In the genomic region with DNA sequence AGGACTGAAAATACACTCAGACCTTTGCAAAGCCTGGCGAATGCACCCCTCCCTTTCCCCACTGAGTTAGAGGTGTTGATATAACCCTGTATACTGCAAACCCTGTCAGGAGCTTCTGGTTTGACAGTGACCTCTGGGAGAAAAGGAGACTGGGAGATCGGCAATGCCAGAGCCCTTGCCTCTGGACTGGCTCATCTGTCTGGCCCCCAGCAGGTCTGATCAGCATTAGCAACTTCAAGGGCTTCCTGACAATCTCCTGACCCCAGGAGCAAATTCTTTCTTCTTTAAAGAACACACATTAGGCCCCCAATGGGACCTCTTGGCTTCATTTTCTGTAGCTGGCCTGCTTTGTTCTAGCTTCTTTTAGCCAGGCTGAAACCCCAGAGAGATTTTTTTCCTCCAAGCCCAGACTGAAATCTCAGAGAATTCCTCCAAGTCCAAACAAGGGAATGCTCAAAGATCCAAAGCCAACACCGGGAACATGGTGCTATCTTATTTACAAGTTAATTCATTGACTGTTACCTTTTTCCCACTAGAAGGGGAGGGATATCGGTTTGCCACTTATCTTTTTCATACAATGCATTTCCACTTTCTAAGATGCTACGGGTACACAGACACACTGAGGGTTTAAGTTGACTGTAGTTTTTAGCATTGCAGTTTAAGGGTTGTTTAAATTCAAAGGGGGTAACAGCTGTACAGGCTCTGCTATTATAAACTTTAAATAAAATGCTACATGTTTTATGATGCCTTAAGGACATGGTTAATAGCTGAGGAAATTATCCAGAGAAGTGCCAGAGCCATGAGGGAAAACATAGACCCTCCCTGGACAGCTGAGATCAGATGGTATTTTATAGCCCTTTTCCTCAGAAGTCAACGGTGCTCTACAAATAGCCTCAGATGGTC, we compare ENCODE assay signal across 12 mouse cellular contexts.
DNase-seq lines count a peak whose midpoint lies in the region; ATAC-seq lines count a peak whose summit lies in the region.
"Had no signal": no experiment of that assay in that cellular context is flagged by ENCODE, and none has a peak within 500 bp of the region (broad histone marks: within the 10 kb centered on the region; RNA-seq: fewer than 3 reads in every experiment).

No protein-coding gene starts in this region.

- H3K27me3 ChIP-seq in heart, embryonic 15.5 days = no peaks in the 10 kb centered on the region
- no peaks in the 10 kb centered on the region for H3K27me3 ChIP-seq in embryonic facial prominence, embryonic 10.5 days (replicated peaks; ENCODE audit: low read depth, poor library complexity, severe bottlenecking)
- H3K27me3 ChIP-seq in forebrain, embryonic 12.5 days = no peaks in the 10 kb centered on the region

- ATAC-seq in heart, embryonic 15.5 days (replicated peaks; ENCODE audit: insufficient number of reproducible peaks, insufficient read depth, low FRiP score, low read depth) = no peak
- ATAC-seq in forebrain, embryonic 12.5 days (ENCODE audit: low FRiP score) = no peak
- ATAC-seq: forebrain, embryonic 16.5 days had no signal

- 30% methylated on average over 6 of the region's 6 CpGs for WGBS in heart, embryonic 15.5 days
- WGBS in embryonic facial prominence, embryonic 10.5 days = 44% methylated on average over 6 of the region's 6 CpGs
- WGBS in forebrain, embryonic 12.5 days = 51% methylated on average over 6 of the region's 6 CpGs

- intact Hi-C loops in heart, postnatal 36 days (cut with DNase I) = loop anchor here (5.0 kb wide), 2 partner anchors 190 to 345 kb away; no protein-coding TSS in a partner anchor

- H3K4me3 ChIP-seq in heart, embryonic 15.5 days = no peak overlapping the region
- H3K4me3 ChIP-seq in embryonic facial prominence, embryonic 10.5 days = no peak overlapping the region
- H3K4me3 ChIP-seq in forebrain, embryonic 12.5 days (replicated peaks) = no peak overlapping the region

- H3K27ac ChIP-seq in heart, embryonic 15.5 days = peak overlapping the region; percentile 29; the same call in 1 of the 2 replicates
- H3K27ac ChIP-seq in embryonic facial prominence, embryonic 10.5 days (replicated peaks) = peak overlapping the region; percentile 73
- no peak overlapping the region for H3K27ac ChIP-seq in forebrain, embryonic 12.5 days

- peaks cover 43% of the 10 kb centered on the region for H3K4me1 ChIP-seq in heart, embryonic 15.5 days (replicated peaks)
- H3K4me1 ChIP-seq in embryonic facial prominence, embryonic 10.5 days = peaks cover 48% of the 10 kb centered on the region
- H3K4me1 ChIP-seq in forebrain, embryonic 12.5 days = 0 out of 2 replicates have a peak, but pooled peaks cover 2% of the 10 kb centered on the region

- no peaks in the 10 kb centered on the region for H3K36me3 ChIP-seq in heart, embryonic 15.5 days
- no peaks in the 10 kb centered on the region for H3K36me3 ChIP-seq in embryonic facial prominence, embryonic 10.5 days (replicated peaks)
- H3K36me3 ChIP-seq in forebrain, embryonic 12.5 days (replicated peaks) = no peaks in the 10 kb centered on the region

- no peak overlapping the region for H3K4me2 ChIP-seq in heart, embryonic 15.5 days
- H3K4me2 ChIP-seq in forebrain, embryonic 12.5 days = no peak overlapping the region

- H3K9me3 ChIP-seq in heart, embryonic 15.5 days (replicated peaks) = no peaks in the 10 kb centered on the region
- no peaks in the 10 kb centered on the region for H3K9me3 ChIP-seq in embryonic facial prominence, embryonic 10.5 days
- no peaks in the 10 kb centered on the region for H3K9me3 ChIP-seq in forebrain, embryonic 12.5 days

- no peak overlapping the region for H3K9ac ChIP-seq in heart, embryonic 15.5 days
- no peak overlapping the region for H3K9ac ChIP-seq in forebrain, embryonic 12.5 days

- DNase-seq in heart, postnatal 36 days = no peak
- DNase-seq in embryo, embryonic 10.5 days (ENCODE audit: low spot score) = peak; percentile 60
- peak; percentile 54 for DNase-seq in embryonic facial prominence, embryonic 10.5 days (ENCODE audit: low spot score)
- DNase-seq in mesoderm, embryonic 11.5 days (ENCODE audit: low read depth, low spot score) = peak; percentile 24
- DNase-seq in cerebellum, postnatal 25 days = no peak
- DNase-seq: adrenal gland, postnatal 36 days; cerebellum, adult 18-20 months; gastrocnemius, postnatal 36 days; kidney, postnatal 25 days had no signal

Comparison
In these comparisons a context has a peak if more than half of its experiments do, and no peak if none do; other contexts are left out.
1. DNase-seq: peak in embryo, embryonic 10.5 days (single experiment), embryonic facial prominence, embryonic 10.5 days (single experiment) and mesoderm, embryonic 11.5 days (single experiment); none in heart, postnatal 36 days (0 of 2) and cerebellum, postnatal 25 days (0 of 2).